22 mouse cellular contexts compared by ENCODE assay signal in genomic region chr3:30284094-30284493, GRCm38 (mm10).
A peak's percentile ranks its signal among the peaks of the same experiment; 100 is the strongest.
DNase-seq lines count a peak whose midpoint lies in the region; ATAC-seq and TF ChIP-seq lines count a peak whose summit lies in the region.
"Had no signal": no experiment of that assay in that cellular context is flagged by ENCODE, and none has a peak within 500 bp of the region (broad histone marks: within the 10 kb centered on the region; RNA-seq: fewer than 3 reads in every experiment).

No protein-coding gene starts in this region.

- WGBS in lung, embryonic 15.5 days: 27% methylated on average over 4 of the region's 4 CpGs
- WGBS in limb, embryonic 10.5 days: 64% methylated on average over 4 of the region's 4 CpGs
- WGBS in stomach, postnatal 0 days: 25% methylated on average over 4 of the region's 4 CpGs
- 85% methylated on average over 4 of the region's 4 CpGs for WGBS in hindbrain, embryonic 14.5 days

- no peaks in the 10 kb centered on the region for H3K36me3 ChIP-seq in lung, embryonic 15.5 days
- H3K36me3 ChIP-seq in limb, embryonic 10.5 days: no peaks in the 10 kb centered on the region
- no peaks in the 10 kb centered on the region for H3K36me3 ChIP-seq in stomach, postnatal 0 days (ENCODE audit: control insufficient read depth, insufficient read depth, low read length)
- H3K36me3 ChIP-seq in hindbrain, embryonic 14.5 days (replicated peaks; ENCODE audit: control insufficient read depth, insufficient read depth): no peaks in the 10 kb centered on the region
- H3K36me3 ChIP-seq: embryonic facial prominence, embryonic 15.5 days; forebrain, embryonic 10.5 days; heart, embryonic 13.5 days had no signal

- H3K9me3 ChIP-seq in lung, embryonic 15.5 days: no peaks in the 10 kb centered on the region
- no peaks in the 10 kb centered on the region for H3K9me3 ChIP-seq in limb, embryonic 10.5 days (replicated peaks)
- H3K9me3 ChIP-seq in stomach, postnatal 0 days (ENCODE audit: control insufficient read depth, low read length): no peaks in the 10 kb centered on the region
- no peaks in the 10 kb centered on the region for H3K9me3 ChIP-seq in hindbrain, embryonic 14.5 days (ENCODE audit: control insufficient read depth, low read length)
- H3K9me3 ChIP-seq: embryonic facial prominence, embryonic 15.5 days; forebrain, embryonic 10.5 days; heart, embryonic 13.5 days had no signal

- H3K4me2 ChIP-seq in lung, embryonic 15.5 days: no peak overlapping the region
- H3K4me2 ChIP-seq in stomach, postnatal 0 days (replicated peaks; ENCODE audit: low read depth): no peak overlapping the region
- no peak overlapping the region for H3K4me2 ChIP-seq in hindbrain, embryonic 14.5 days (replicated peaks)
- H3K4me2 ChIP-seq: embryonic facial prominence, embryonic 15.5 days; heart, embryonic 13.5 days had no signal

- ATAC-seq in lung, embryonic 15.5 days (ENCODE audit: borderline replicate concordance, extremely low read depth, low FRiP score, low TSS enrichment): peak; percentile 74; the same call in 1 of the 2 replicates
- ATAC-seq in stomach, postnatal 0 days (ENCODE audit: low FRiP score, low TSS enrichment): peak; percentile 85
- no peak for ATAC-seq in hindbrain, embryonic 14.5 days (ENCODE audit: low FRiP score)
- ATAC-seq: activated CD4-positive, CD25-positive, alpha-beta regulatory T cell, adult 4 months; forebrain, embryonic 14.5 days; Patski had no signal

- peak overlapping the region; percentile 83 for H3K27ac ChIP-seq in lung, embryonic 15.5 days
- peak overlapping the region; percentile 39; the same call in 1 of the 2 replicates for H3K27ac ChIP-seq in limb, embryonic 10.5 days
- no peak overlapping the region for H3K27ac ChIP-seq in stomach, postnatal 0 days (replicated peaks)
- no peak overlapping the region for H3K27ac ChIP-seq in hindbrain, embryonic 14.5 days
- H3K27ac ChIP-seq: embryonic facial prominence, embryonic 15.5 days; forebrain, embryonic 10.5 days; heart, embryonic 13.5 days had no signal

- no peak for TF ChIP-seq CTCF in stomach, postnatal 0 days (IDR thresholded peaks at IDR 0.05; ENCODE audit: low read depth)

- no peak overlapping the region for H3K4me3 ChIP-seq in lung, embryonic 15.5 days
- H3K4me3 ChIP-seq in limb, embryonic 10.5 days: no peak overlapping the region
- no peak overlapping the region for H3K4me3 ChIP-seq in stomach, postnatal 0 days (ENCODE audit: low read depth, low read length)
- no peak overlapping the region for H3K4me3 ChIP-seq in hindbrain, embryonic 14.5 days (replicated peaks; ENCODE audit: low read length)
- H3K4me3 ChIP-seq: embryonic facial prominence, embryonic 15.5 days; erythroblast, embryonic 14.5 days; forebrain, embryonic 10.5 days; heart, embryonic 13.5 days had no signal

- H3K9ac ChIP-seq in lung, embryonic 15.5 days: no peak overlapping the region
- no peak overlapping the region for H3K9ac ChIP-seq in stomach, postnatal 0 days (ENCODE audit: low read length)
- H3K9ac ChIP-seq in hindbrain, embryonic 14.5 days: no peak overlapping the region
- H3K9ac ChIP-seq: embryonic facial prominence, embryonic 15.5 days; heart, embryonic 13.5 days had no signal

- H3K27me3 ChIP-seq in lung, embryonic 15.5 days: no peaks in the 10 kb centered on the region
- H3K27me3 ChIP-seq in limb, embryonic 10.5 days (ENCODE audit: low read depth, poor library complexity, severe bottlenecking): no peaks in the 10 kb centered on the region
- no peaks in the 10 kb centered on the region for H3K27me3 ChIP-seq in stomach, postnatal 0 days (ENCODE audit: control insufficient read depth, insufficient read depth, low read length)
- no peaks in the 10 kb centered on the region for H3K27me3 ChIP-seq in hindbrain, embryonic 14.5 days (ENCODE audit: control insufficient read depth, insufficient read depth, low read length)
- H3K27me3 ChIP-seq: CH12.LX; embryonic facial prominence, embryonic 15.5 days; heart, embryonic 13.5 days had no signal

- H3K4me1 ChIP-seq in lung, embryonic 15.5 days: peaks cover 22% of the 10 kb centered on the region
- peaks cover 58% of the 10 kb centered on the region for H3K4me1 ChIP-seq in limb, embryonic 10.5 days
- H3K4me1 ChIP-seq in stomach, postnatal 0 days (replicated peaks; ENCODE audit: control insufficient read depth, insufficient read depth): 0 out of 2 replicates have a peak, but pooled peaks cover 2% of the 10 kb centered on the region
- peaks cover 12% of the 10 kb centered on the region for H3K4me1 ChIP-seq in hindbrain, embryonic 14.5 days (replicated peaks; ENCODE audit: control insufficient read depth, insufficient read depth, low read length)
- H3K4me1 ChIP-seq: embryonic facial prominence, embryonic 15.5 days; heart, embryonic 13.5 days had no signal

- no peak for DNase-seq in lung, postnatal 14 days
- peak; percentile 24 for DNase-seq in limb, embryonic 10.5 days (ENCODE audit: low spot score)
- peak; percentile 30 for DNase-seq in lung, postnatal 36 days
- peak; percentile 42 for DNase-seq in stomach, postnatal 0 days (ENCODE audit: low spot score)
- no peak for DNase-seq in embryo, embryonic 11 days
- DNase-seq in hindbrain, embryonic 14.5 days (ENCODE audit: low spot score): no peak
- DNase-seq: adrenal gland, adult 2 months; adrenal gland, postnatal 25 days; cerebellum, adult 2 months; cerebellum, postnatal 10 days; gastrocnemius, postnatal 36 days; heart, adult 11 months; heart, postnatal 36 days had no signal

- no peak for TF ChIP-seq EP300 in stomach, postnatal 0 days (optimal IDR thresholded peaks at IDR 0.05)

Comparison
In these comparisons a context has a peak if more than half of its experiments do, and no peak if none do; other contexts are left out.
1. DNase-seq: peak in limb, embryonic 10.5 days (single experiment), lung, postnatal 36 days (single experiment) and stomach, postnatal 0 days (single experiment); none in lung, postnatal 14 days (single experiment), embryo, embryonic 11 days (single experiment) and hindbrain, embryonic 14.5 days (single experiment).
2. H3K27ac ChIP-seq: peak in lung, embryonic 15.5 days (single experiment) and limb, embryonic 10.5 days (single experiment); none in stomach, postnatal 0 days (single experiment) and hindbrain, embryonic 14.5 days (single experiment).